Mouse (Mus musculus) bone marrow, adult 2 months (tissue): Measurements from ENCODE around the gene Lpcat2b.

ENCODE experiments used
- CTCF ChIP-seq: fragments of 200-500 bp; IDR thresholded peaks from 2 replicates; pipeline ENCODE4 v1.5.1; 2011; ENCODE audit warnings: low read length, control low read depth; ENCODE audit not compliant: control insufficient read depth, insufficient read depth
- POLR2A ChIP-seq: fragments of 200-500 bp; IDR thresholded peaks from 2 replicates; pipeline ENCODE4 v1.6.1; 2011; ENCODE audit warnings: low read depth, mild to moderate bottlenecking, control low read depth, low read length, borderline replicate concordance; ENCODE audit not compliant: control insufficient read depth

- TF ChIP-seq POLR2A (no peak), CTCF (no peak)
These were observed 10.5 kb downstream of the Lpcat2b start for GRCm38 (mm10) chr5:107441881-107442280.
